Mouse (Mus musculus): ENCODE measurements around the gene Ttc39a. TPM values are rescaled to one million over a fixed set of nuclear protein-coding genes. Genes with fewer than 3 reads are reported as not detected.

The Ttc39a gene
- polyA plus RNA-seq, 1 experiment from 2014 or later: 29.7 TPM

DNA sequence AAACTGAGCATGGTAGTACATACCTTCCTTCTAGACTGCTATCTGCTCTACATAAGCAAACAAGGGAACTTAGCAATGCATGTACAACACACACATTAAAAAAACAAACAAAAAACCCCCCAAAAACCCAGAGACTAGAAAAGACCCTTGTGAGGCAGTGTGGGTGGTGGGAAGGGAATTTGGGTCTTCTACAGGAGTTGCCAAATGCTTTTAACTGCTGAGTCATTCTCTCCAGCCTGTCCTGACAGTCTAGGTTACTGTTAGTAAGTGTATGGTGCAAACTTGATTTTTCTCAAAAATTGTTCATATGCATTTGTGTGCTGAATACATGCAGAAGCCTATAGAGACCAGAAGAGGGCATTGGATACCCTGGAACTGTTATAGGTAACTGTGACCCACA is 65.2 kb downstream of the Ttc39a start:
- TF ChIP-seq CTCF (IDR thresholded peaks at IDR 0.05; ENCODE audit: low read depth) (no peak; the same call in 1 of the 2 replicates), EP300 (optimal IDR thresholded peaks at IDR 0.05) (no peak)
- Histone ChIP-seq H3K9me3 (ENCODE audit: control insufficient read depth, low read length) (no peaks in the 10 kb centered on the region), H3K4me3 (ENCODE audit: low read depth, low read length) (no peak overlapping the region), H3K9ac (ENCODE audit: low read length) (no peak overlapping the region), H3K4me2 (replicated peaks; ENCODE audit: low read depth) (no peak overlapping the region), H3K27me3 (ENCODE audit: control insufficient read depth, insufficient read depth, low read length) (no peaks in the 10 kb centered on the region), H3K36me3 (ENCODE audit: control insufficient read depth, insufficient read depth, low read length) (peaks cover 2% of the 10 kb centered on the region; the same call in 1 of the 2 replicates), H3K27ac (replicated peaks) (no peak overlapping the region), H3K4me1 (replicated peaks; ENCODE audit: control insufficient read depth, insufficient read depth) (no peaks in the 10 kb centered on the region)
- ATAC-seq (ENCODE audit: low FRiP score, low TSS enrichment) (no peak; the same call in 1 of the 2 replicates), DNase-seq (ENCODE audit: low spot score) (no peak)

DNA sequence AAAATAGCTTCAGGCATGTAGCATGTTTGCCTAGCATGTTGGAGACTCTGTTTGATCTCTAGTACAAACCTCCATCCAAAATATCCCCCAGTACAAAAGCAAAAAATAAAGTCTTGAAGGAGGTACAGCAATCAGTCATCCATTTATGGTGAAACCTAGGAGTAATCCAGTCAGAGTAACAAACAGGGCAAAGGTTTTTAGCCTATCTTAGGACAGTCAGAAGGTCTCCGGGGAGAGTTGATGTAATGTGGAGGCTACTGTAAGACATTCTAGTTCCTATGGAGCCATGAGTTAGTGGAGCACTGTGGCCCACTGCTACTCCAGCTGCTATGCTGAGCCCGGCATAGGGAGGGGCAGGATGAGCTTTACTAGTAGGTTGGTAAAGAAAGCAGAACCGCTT is 66.1 kb downstream of the Ttc39a start:
- Histone ChIP-seq H3K9me3 (ENCODE audit: control insufficient read depth, low read length) (no peaks in the 10 kb centered on the region), H3K36me3 (ENCODE audit: control insufficient read depth, insufficient read depth, low read length) (peaks cover 2% of the 10 kb centered on the region; the same call in 1 of the 2 replicates), H3K4me2 (replicated peaks; ENCODE audit: low read depth) (no peak overlapping the region), H3K4me3 (ENCODE audit: low read depth, low read length) (no peak overlapping the region), H3K27me3 (ENCODE audit: control insufficient read depth, insufficient read depth, low read length) (no peaks in the 10 kb centered on the region), H3K9ac (ENCODE audit: low read length) (no peak overlapping the region), H3K4me1 (replicated peaks; ENCODE audit: control insufficient read depth, insufficient read depth) (no peaks in the 10 kb centered on the region), H3K27ac (replicated peaks) (no peak overlapping the region)
- DNase-seq (ENCODE audit: low spot score) (no peak), ATAC-seq (ENCODE audit: low FRiP score, low TSS enrichment) (no peak)
- TF ChIP-seq EP300 (optimal IDR thresholded peaks at IDR 0.05) (no peak), CTCF (IDR thresholded peaks at IDR 0.05; ENCODE audit: low read depth) (no peak)
- 83% methylated on average over 3 of the region's 3 CpGs for WGBS

DNA sequence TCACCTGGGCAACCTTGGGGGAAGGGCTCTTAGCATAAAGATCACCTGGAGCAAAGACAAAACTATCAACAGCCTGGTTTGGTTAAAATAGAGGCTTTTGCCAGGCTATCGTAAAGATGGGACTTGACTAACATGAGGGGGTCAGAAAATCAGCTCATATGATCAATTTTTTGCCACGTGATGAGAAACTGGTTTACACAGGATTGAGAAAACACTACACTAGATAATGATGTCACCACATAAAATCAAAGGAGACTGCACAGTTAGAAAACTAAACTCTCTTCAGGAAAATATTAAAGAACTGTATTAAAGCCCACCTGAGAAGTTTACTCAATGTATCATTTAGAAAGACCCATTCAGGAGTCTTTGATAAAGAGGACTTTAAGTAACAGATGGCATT is 68.7 kb downstream of the Ttc39a start:
- no peak for TF ChIP-seq EP300 (optimal IDR thresholded peaks at IDR 0.05)
- no peak for TF ChIP-seq CTCF (IDR thresholded peaks at IDR 0.05; ENCODE audit: low read depth)
- ATAC-seq (ENCODE audit: low FRiP score, low TSS enrichment): no peak
- WGBS: 32% methylated on average over 2 of the region's 2 CpGs

DNA sequence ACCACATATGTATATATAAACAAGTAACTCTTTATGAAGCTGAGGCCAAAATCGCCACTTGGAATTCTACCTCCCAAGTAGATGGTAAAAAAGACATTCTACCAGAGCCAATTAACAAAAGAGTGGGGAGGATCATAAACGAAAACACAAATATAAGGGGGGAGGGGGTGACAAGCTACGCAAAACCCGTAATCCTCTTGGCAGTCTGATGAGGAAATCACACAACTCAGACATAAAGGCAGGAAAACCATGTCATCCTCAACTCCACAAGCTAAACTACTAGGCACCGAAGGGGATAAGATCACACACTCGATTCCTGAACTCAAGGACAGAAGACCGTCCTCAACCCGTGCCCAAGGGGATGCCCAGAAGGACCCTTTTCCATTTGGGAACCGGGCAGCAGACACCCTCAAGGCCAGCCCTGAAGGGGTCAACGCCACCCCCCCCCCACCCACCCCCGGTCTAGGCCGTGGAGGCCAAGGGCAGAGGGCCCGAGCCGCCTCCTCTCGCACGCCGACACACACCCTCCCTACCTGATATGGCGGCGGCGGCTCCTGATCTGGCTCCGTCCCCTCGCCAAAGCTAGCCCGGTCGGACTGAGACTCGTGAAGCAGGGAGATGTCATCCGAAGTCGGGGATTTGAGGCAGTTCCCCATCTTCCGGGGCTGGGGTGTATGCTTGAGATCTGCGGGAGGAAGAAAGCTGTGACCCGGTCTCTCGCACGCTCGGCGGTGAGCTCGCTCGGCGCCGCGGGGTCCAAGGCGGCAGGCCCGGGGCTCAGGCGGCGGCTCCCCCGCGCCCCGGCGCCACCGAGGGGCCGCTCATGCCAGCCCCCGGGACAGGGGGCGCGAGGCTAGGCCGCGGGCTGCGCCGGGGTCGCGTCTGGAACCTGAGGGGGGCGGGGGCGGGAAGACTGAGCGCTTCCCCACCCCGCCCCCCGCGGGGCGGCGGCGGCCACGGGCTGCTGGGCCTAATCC is 69.4 kb downstream of the Ttc39a start:
- DNase-seq (ENCODE audit: low spot score) (peak; percentile 70), ATAC-seq (ENCODE audit: low FRiP score, low TSS enrichment) (peak; percentile 66)
- WGBS: under 1% methylated on average over 51 of the region's 68 CpGs
- Histone ChIP-seq H3K27ac (replicated peaks) (peak overlapping the region; percentile 92), H3K4me2 (replicated peaks; ENCODE audit: low read depth) (peak overlapping the region; percentile 62), H3K27me3 (ENCODE audit: control insufficient read depth, insufficient read depth, low read length) (no peaks in the 10 kb centered on the region), H3K4me1 (replicated peaks; ENCODE audit: control insufficient read depth, insufficient read depth) (no peaks in the 10 kb centered on the region), H3K9ac (ENCODE audit: low read length) (peak overlapping the region; percentile 90), H3K9me3 (ENCODE audit: control insufficient read depth, low read length) (no peaks in the 10 kb centered on the region), H3K36me3 (ENCODE audit: control insufficient read depth, insufficient read depth, low read length) (peaks cover 2% of the 10 kb centered on the region; the same call in 1 of the 2 replicates), H3K4me3 (ENCODE audit: low read depth, low read length) (peak overlapping the region; percentile 87)
- no peak for TF ChIP-seq CTCF (IDR thresholded peaks at IDR 0.05; ENCODE audit: low read depth)

More for the DNA sequence above, 68.7 kb downstream of the Ttc39a start:
- no peak overlapping the region for H3K27ac ChIP-seq (replicated peaks)
- no peak for DNase-seq (ENCODE audit: low spot score)
- H3K27me3 ChIP-seq (ENCODE audit: control insufficient read depth, insufficient read depth, low read length): no peaks in the 10 kb centered on the region
- H3K4me2 ChIP-seq (replicated peaks; ENCODE audit: low read depth): peak overlapping the region; percentile 62
- peaks cover 2% of the 10 kb centered on the region; the same call in 1 of the 2 replicates for H3K36me3 ChIP-seq (ENCODE audit: control insufficient read depth, insufficient read depth, low read length)
- no peak overlapping the region for H3K9ac ChIP-seq (ENCODE audit: low read length)
- no peaks in the 10 kb centered on the region for H3K4me1 ChIP-seq (replicated peaks; ENCODE audit: control insufficient read depth, insufficient read depth)
- H3K4me3 ChIP-seq (ENCODE audit: low read depth, low read length): peak overlapping the region; percentile 87
- no peaks in the 10 kb centered on the region for H3K9me3 ChIP-seq (ENCODE audit: control insufficient read depth, low read length)

DNA sequence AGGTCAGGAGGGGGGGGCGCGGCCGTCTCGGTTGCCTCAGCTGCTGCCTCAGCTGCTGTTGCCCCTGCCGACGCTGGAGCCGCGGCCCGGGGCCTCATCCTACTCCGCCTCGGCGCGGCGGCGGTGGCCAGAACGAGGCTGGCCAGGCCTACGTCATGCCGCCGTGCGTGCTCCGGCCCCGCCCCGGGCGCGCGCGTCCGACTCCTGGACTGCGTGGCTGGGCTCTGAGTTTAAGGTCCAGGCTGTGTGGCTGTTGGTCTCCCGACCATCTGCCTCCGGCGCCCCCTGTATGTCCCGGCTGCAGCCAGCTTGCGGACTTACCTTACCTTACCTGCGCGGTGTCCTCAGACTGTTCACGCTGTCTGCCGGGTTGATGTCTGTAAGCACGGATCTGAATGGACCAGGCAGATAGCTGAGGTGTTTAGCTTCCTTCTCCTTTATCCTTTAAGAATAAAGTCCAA is 70.2 kb downstream of the Ttc39a start:
- H3K27ac ChIP-seq (replicated peaks): peak overlapping the region; percentile 92
- peak; percentile 59 for TF ChIP-seq CTCF (IDR thresholded peaks at IDR 0.05; ENCODE audit: low read depth)
- TF ChIP-seq EP300 (optimal IDR thresholded peaks at IDR 0.05): no peak
- under 1% methylated on average over 37 of the region's 39 CpGs for WGBS
- H3K4me2 ChIP-seq (replicated peaks; ENCODE audit: low read depth): peak overlapping the region; percentile 62
- H3K4me1 ChIP-seq (replicated peaks; ENCODE audit: control insufficient read depth, insufficient read depth): no peaks in the 10 kb centered on the region
- peaks cover 2% of the 10 kb centered on the region; the same call in 1 of the 2 replicates for H3K36me3 ChIP-seq (ENCODE audit: control insufficient read depth, insufficient read depth, low read length)
- ATAC-seq (ENCODE audit: low FRiP score, low TSS enrichment): peak; percentile 99
- H3K27me3 ChIP-seq (ENCODE audit: control insufficient read depth, insufficient read depth, low read length): no peaks in the 10 kb centered on the region
- H3K4me3 ChIP-seq (ENCODE audit: low read depth, low read length): peak overlapping the region; percentile 87
- DNase-seq (ENCODE audit: low spot score): peak; percentile 93
- peak overlapping the region; percentile 90 for H3K9ac ChIP-seq (ENCODE audit: low read length)
- no peaks in the 10 kb centered on the region for H3K9me3 ChIP-seq (ENCODE audit: control insufficient read depth, low read length)

DNA sequence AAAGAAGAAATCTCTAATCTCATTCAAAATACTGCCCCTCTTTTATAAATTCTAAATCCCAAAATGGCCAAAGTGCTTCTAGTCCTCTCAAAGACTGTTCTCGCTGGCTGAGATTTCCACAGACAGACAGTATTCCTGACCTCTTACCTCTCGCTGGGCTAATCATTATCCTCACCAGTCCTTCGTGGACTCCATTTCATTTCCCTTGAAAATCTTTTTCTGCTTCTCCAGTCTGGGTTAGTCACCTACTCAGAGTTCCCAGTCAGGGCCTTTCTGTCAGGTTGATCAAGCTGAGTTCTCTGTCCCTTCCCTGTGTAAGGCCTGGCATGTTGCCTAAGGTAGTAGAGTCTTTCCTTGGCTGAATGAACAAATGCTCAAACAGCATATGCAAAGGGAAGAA is 71.0 kb downstream of the Ttc39a start:
- TF ChIP-seq EP300 (optimal IDR thresholded peaks at IDR 0.05) (no peak), CTCF (IDR thresholded peaks at IDR 0.05; ENCODE audit: low read depth) (no peak)
- Histone ChIP-seq H3K4me1 (replicated peaks; ENCODE audit: control insufficient read depth, insufficient read depth) (no peaks in the 10 kb centered on the region), H3K4me2 (replicated peaks; ENCODE audit: low read depth) (no peak overlapping the region), H3K4me3 (ENCODE audit: low read depth, low read length) (no peak overlapping the region), H3K36me3 (ENCODE audit: control insufficient read depth, insufficient read depth, low read length) (peaks cover 2% of the 10 kb centered on the region; the same call in 1 of the 2 replicates), H3K9ac (ENCODE audit: low read length) (no peak overlapping the region), H3K27me3 (ENCODE audit: control insufficient read depth, insufficient read depth, low read length) (no peaks in the 10 kb centered on the region), H3K9me3 (ENCODE audit: control insufficient read depth, low read length) (no peaks in the 10 kb centered on the region), H3K27ac (replicated peaks) (no peak overlapping the region)
- no peak for DNase-seq (ENCODE audit: low spot score)
- no peak for ATAC-seq (ENCODE audit: low FRiP score, low TSS enrichment)
- 89% methylated on average over 3 of the region's 3 CpGs for WGBS

Data from stomach, postnatal 0 days (tissue).